Mouse (Mus musculus) urinary bladder, postnatal 4 days (tissue): ENCODE measurements at regions not wholly inside any gene's neighbourhood (a gene's known extent, or its start where the extent isn't known, plus 50 kb on each side); places are given as distances from the start of the nearest gene placed in this dataset.

Experiments
- DNase-seq, 2 experiments: peaks; one replicate each; pipeline ENCODE4 v3.0.0; 2021 to 2022; ENCODE audit warnings: low spot score in 2 of 2

GRCm38 (mm10) chr11:64579826-64580225, 143.4 kb upstream of the F930015N05Rik start:
- DNase-seq = no peak

- no peak for DNase-seq
Observed at GRCm38 (mm10) chr11:64586056-64586455, 149.6 kb upstream of the F930015N05Rik start.

GRCm38 (mm10) chr11:64587034-64587710, 150.7 kb upstream of the F930015N05Rik start:
- no peak for DNase-seq

- DNase-seq = no peak
Observed at GRCm38 (mm10) chr11:64587751-64588600, 151.5 kb upstream of the F930015N05Rik start.

- DNase-seq = no peak
Observed at GRCm38 (mm10) chr11:64588601-64588989, 152.1 kb upstream of the F930015N05Rik start.

GRCm38 (mm10) chr11:64589026-64589425, 152.6 kb upstream of the F930015N05Rik start:
- no peak for DNase-seq

GRCm38 (mm10) chr11:64590091-64590490, 153.6 kb upstream of the F930015N05Rik start:
- no peak for DNase-seq

- no peak for DNase-seq
Observed at GRCm38 (mm10) chr11:64592253-64592652, 155.8 kb upstream of the F930015N05Rik start.

- DNase-seq = no peak
Observed at GRCm38 (mm10) chr11:64597305-64597704, 160.9 kb upstream of the F930015N05Rik start.

GRCm38 (mm10) chr11:64599178-64599577, 162.7 kb upstream of the F930015N05Rik start:
- peak in 1 of 2 experiments; percentile 69 for DNase-seq

GRCm38 (mm10) chr11:64600201-64601102, 164.0 kb upstream of the F930015N05Rik start:
- peak in 1 of 2 experiments; percentile 63 for DNase-seq

- no peak for DNase-seq
Observed at GRCm38 (mm10) chr11:64609043-64609442, 172.6 kb upstream of the F930015N05Rik start.

- DNase-seq = no peak
Observed at GRCm38 (mm10) chr11:64610724-64611123, 174.3 kb upstream of the F930015N05Rik start.

GRCm38 (mm10) chr11:64615140-64615539, 178.7 kb upstream of the F930015N05Rik start:
- DNase-seq = no peak

- DNase-seq = no peak
Observed at GRCm38 (mm10) chr11:64618631-64619385, 182.4 kb upstream of the F930015N05Rik start.

- DNase-seq = no peak
Observed at GRCm38 (mm10) chr11:64627180-64627579, 190.7 kb upstream of the F930015N05Rik start.

- no peak for DNase-seq
Observed at GRCm38 (mm10) chr11:64640947-64641346, 204.5 kb upstream of the F930015N05Rik start.

GRCm38 (mm10) chr11:64643171-64643570, 206.7 kb upstream of the F930015N05Rik start:
- no peak for DNase-seq

- no peak for DNase-seq
Observed at GRCm38 (mm10) chr11:64647938-64648337, 211.5 kb upstream of the F930015N05Rik start.

- DNase-seq = no peak
Observed at GRCm38 (mm10) chr11:64650571-64651282, 214.3 kb upstream of the F930015N05Rik start.
